In the genomic region with DNA sequence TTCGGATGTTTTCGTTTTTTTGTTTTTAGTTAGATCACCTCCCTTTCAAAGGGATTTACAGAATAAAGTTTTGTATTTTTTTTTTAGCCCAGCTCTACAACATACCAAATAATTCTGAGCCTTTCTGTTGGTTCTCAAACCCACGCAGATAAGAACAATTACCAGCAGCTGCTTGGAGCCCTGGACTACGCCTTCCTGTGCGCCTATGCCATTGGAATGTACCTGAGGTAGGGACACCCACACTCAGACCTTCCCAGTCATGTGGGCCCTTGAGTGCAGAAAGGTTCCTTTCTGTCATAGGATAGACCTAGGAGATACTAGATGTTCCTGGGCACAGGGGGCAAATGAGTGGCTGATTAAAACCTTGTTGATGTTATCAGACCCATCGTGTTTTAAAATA, we compare ENCODE assay signal across 18 mouse cellular contexts. TPM values are rescaled to one million over a fixed set of nuclear protein-coding genes. Genes with fewer than 3 reads are reported as not detected.
DNase-seq lines count a peak whose midpoint lies in the region; ATAC-seq and TF ChIP-seq lines count a peak whose summit lies in the region.
"Had no signal": no experiment of that assay in that cellular context is flagged by ENCODE, and none has a peak within 500 bp of the region (broad histone marks: within the 10 kb centered on the region; RNA-seq: fewer than 3 reads in every experiment).

No protein-coding gene starts in this region.

- TF ChIP-seq EP300 in lung, postnatal 0 days (IDR thresholded peaks at IDR 0.05) = peak; percentile 90

- no peak overlapping the region for H3K4me2 ChIP-seq in heart, embryonic 16.5 days (ENCODE audit: low read depth, low read length)
- H3K4me2 ChIP-seq in lung, postnatal 0 days (replicated peaks; ENCODE audit: low read depth, low read length) = no peak overlapping the region
- H3K4me2 ChIP-seq in stomach, embryonic 16.5 days (ENCODE audit: low read depth, low read length) = no peak overlapping the region
- no peak overlapping the region for H3K4me2 ChIP-seq in hindbrain, embryonic 12.5 days (replicated peaks)
- H3K4me2 ChIP-seq: embryonic facial prominence, embryonic 13.5 days; forebrain, embryonic 12.5 days; heart, embryonic 12.5 days; hindbrain, embryonic 15.5 days had no signal

- TF ChIP-seq CTCF in lung, postnatal 0 days (IDR thresholded peaks at IDR 0.05) = no peak

- intact Hi-C loops in heart, postnatal 10 days (cut with DNase I) = no loop called here

- H3K27ac ChIP-seq in heart, embryonic 16.5 days (ENCODE audit: low read length) = peak overlapping the region; percentile 71
- H3K27ac ChIP-seq in lung, postnatal 0 days (ENCODE audit: low read length) = peak overlapping the region; percentile 78
- peak overlapping the region; percentile 53 for H3K27ac ChIP-seq in stomach, embryonic 16.5 days (ENCODE audit: low read length)
- no peak overlapping the region for H3K27ac ChIP-seq in hindbrain, embryonic 12.5 days
- H3K27ac ChIP-seq: embryonic facial prominence, embryonic 13.5 days; forebrain, embryonic 12.5 days had no signal

- WGBS in heart, embryonic 16.5 days = 49% methylated on average over 6 of the region's 6 CpGs
- 37% methylated on average over 6 of the region's 6 CpGs for WGBS in lung, postnatal 0 days
- WGBS in stomach, embryonic 16.5 days = 62% methylated on average over 6 of the region's 6 CpGs
- WGBS in hindbrain, embryonic 12.5 days = 80% methylated on average over 6 of the region's 6 CpGs

- no peak overlapping the region for H3K4me3 ChIP-seq in heart, embryonic 16.5 days (ENCODE audit: low read length)
- no peak overlapping the region for H3K4me3 ChIP-seq in lung, postnatal 0 days (ENCODE audit: low read depth, low read length)
- H3K4me3 ChIP-seq in stomach, embryonic 16.5 days (replicated peaks; ENCODE audit: low read length) = no peak overlapping the region
- H3K4me3 ChIP-seq in hindbrain, embryonic 12.5 days = no peak overlapping the region
- H3K4me3 ChIP-seq: embryonic facial prominence, embryonic 13.5 days; forebrain, embryonic 12.5 days; heart, embryonic 12.5 days; hindbrain, embryonic 10.5 days; hindbrain, embryonic 15.5 days had no signal

- H3K27me3 ChIP-seq in heart, embryonic 16.5 days (ENCODE audit: control insufficient read depth, insufficient read depth, low read length) = no peaks in the 10 kb centered on the region
- H3K27me3 ChIP-seq in lung, postnatal 0 days (replicated peaks; ENCODE audit: insufficient read depth, low read length) = no peaks in the 10 kb centered on the region
- H3K27me3 ChIP-seq in stomach, embryonic 16.5 days (ENCODE audit: control insufficient read depth, insufficient read depth, low read length) = no peaks in the 10 kb centered on the region
- H3K27me3 ChIP-seq in hindbrain, embryonic 12.5 days = 0 out of 2 replicates have a peak, but pooled peaks cover 4% of the 10 kb centered on the region
- H3K27me3 ChIP-seq: embryonic facial prominence, embryonic 13.5 days; forebrain, embryonic 12.5 days had no signal

- no peak for DNase-seq in heart, postnatal 10 days
- peak; percentile 65 for DNase-seq in lung, postnatal 0 days (ENCODE audit: low spot score)
- DNase-seq in lung, postnatal 10 days = no peak
- DNase-seq: adrenal gland, adult 2 months; adrenal gland, postnatal 25 days; cerebellum, adult 18-20 months; cerebellum, adult 9-11 months; cerebellum, postnatal 36 days; gastrocnemius, postnatal 10 days had no signal

- H3K9me3 ChIP-seq in heart, embryonic 16.5 days (replicated peaks; ENCODE audit: control insufficient read depth, low read length) = no peaks in the 10 kb centered on the region
- H3K9me3 ChIP-seq in lung, postnatal 0 days (ENCODE audit: low read length) = no peaks in the 10 kb centered on the region
- H3K9me3 ChIP-seq in stomach, embryonic 16.5 days (replicated peaks; ENCODE audit: control insufficient read depth, low read length) = no peaks in the 10 kb centered on the region
- H3K9me3 ChIP-seq in hindbrain, embryonic 12.5 days (replicated peaks) = no peaks in the 10 kb centered on the region
- H3K9me3 ChIP-seq: embryonic facial prominence, embryonic 13.5 days; forebrain, embryonic 12.5 days; heart, embryonic 12.5 days; hindbrain, embryonic 10.5 days; hindbrain, embryonic 15.5 days had no signal

- peaks cover 14% of the 10 kb centered on the region for H3K4me1 ChIP-seq in heart, embryonic 16.5 days (ENCODE audit: control insufficient read depth, insufficient read depth, low read length)
- no peaks in the 10 kb centered on the region; the same call in 1 of the 2 replicates for H3K4me1 ChIP-seq in lung, postnatal 0 days (ENCODE audit: insufficient read depth, low read depth, low read length)
- H3K4me1 ChIP-seq in stomach, embryonic 16.5 days (ENCODE audit: control insufficient read depth, insufficient read depth, low read length) = peaks cover 10% of the 10 kb centered on the region
- peaks cover 24% of the 10 kb centered on the region for H3K4me1 ChIP-seq in hindbrain, embryonic 12.5 days
- H3K4me1 ChIP-seq: embryonic facial prominence, embryonic 13.5 days had no signal

- no peak for ATAC-seq in heart, embryonic 16.5 days (replicated peaks; ENCODE audit: extremely low read depth, insufficient read depth, low FRiP score)
- peak; percentile 86 for ATAC-seq in lung, postnatal 0 days
- ATAC-seq in stomach, embryonic 16.5 days (ENCODE audit: insufficient read depth, low FRiP score) = no peak
- ATAC-seq in hindbrain, embryonic 12.5 days (ENCODE audit: low FRiP score) = no peak
- ATAC-seq: forebrain, embryonic 16.5 days had no signal

- H3K9ac ChIP-seq in heart, embryonic 16.5 days (ENCODE audit: low read length) = no peak overlapping the region; the same call in 1 of the 2 replicates
- no peak overlapping the region for H3K9ac ChIP-seq in lung, postnatal 0 days (replicated peaks; ENCODE audit: low read depth)
- H3K9ac ChIP-seq in stomach, embryonic 16.5 days (ENCODE audit: low read length) = no peak overlapping the region
- H3K9ac ChIP-seq in hindbrain, embryonic 12.5 days = no peak overlapping the region
- H3K9ac ChIP-seq: forebrain, embryonic 12.5 days; hindbrain, embryonic 15.5 days had no signal

- 0 out of 2 replicates have a peak, but pooled peaks cover 2% of the 10 kb centered on the region for H3K36me3 ChIP-seq in heart, embryonic 16.5 days (ENCODE audit: control insufficient read depth, insufficient read depth)
- no peaks in the 10 kb centered on the region for H3K36me3 ChIP-seq in lung, postnatal 0 days (ENCODE audit: insufficient read depth, low read length)
- no peaks in the 10 kb centered on the region for H3K36me3 ChIP-seq in stomach, embryonic 16.5 days (ENCODE audit: control insufficient read depth, insufficient read depth, low read length)
- no peaks in the 10 kb centered on the region for H3K36me3 ChIP-seq in hindbrain, embryonic 12.5 days
- H3K36me3 ChIP-seq: embryonic facial prominence, embryonic 13.5 days; forebrain, embryonic 12.5 days; heart, embryonic 12.5 days; hindbrain, embryonic 15.5 days had no signal

RNA-seq across cellular contexts. Expression of a gene that starts 29.4 kb away (rescaled TPM):
- polyA plus RNA-seq in heart, embryonic 16.5 days (2015; fragmentation: Nextera tagmentation; extraction: Ambion mirVana) = 10.0 and 10.5 TPM in 2 replicates
- total RNA-seq in heart, postnatal 10 days (2021) = 10 to 100 TPM; 10.6 TPM
- polyA plus RNA-seq in lung, postnatal 0 days (2015; fragmentation: Nextera tagmentation; extraction: Ambion mirVana) = 25.2 and 33.9 TPM in 2 replicates
- 16.1 and 22.5 TPM in 2 replicates for polyA plus RNA-seq in stomach, embryonic 16.5 days (2015; fragmentation: Nextera tagmentation; extraction: Ambion mirVana)
- polyA plus RNA-seq in hindbrain, embryonic 12.5 days (2016; fragmentation: Nextera tagmentation; extraction: Ambion mirVana) = 15.5 and 15.8 TPM in 2 replicates

RNA-seq across cellular contexts. Expression of a gene that starts 38.8 kb away (rescaled TPM):
- 3.5 and 4.0 TPM in 2 replicates for polyA plus RNA-seq in heart, embryonic 16.5 days (2015; fragmentation: Nextera tagmentation; extraction: Ambion mirVana)
- 1 to 10 TPM; 1.2 to 1.7 TPM for total RNA-seq in heart, postnatal 10 days (2021)
- 21.4 and 25.2 TPM in 2 replicates for polyA plus RNA-seq in lung, postnatal 0 days (2015; fragmentation: Nextera tagmentation; extraction: Ambion mirVana)
- polyA plus RNA-seq in stomach, embryonic 16.5 days (2015; fragmentation: Nextera tagmentation; extraction: Ambion mirVana) = 1.5 and 2.5 TPM in 2 replicates
- polyA plus RNA-seq in hindbrain, embryonic 12.5 days (2016; fragmentation: Nextera tagmentation; extraction: Ambion mirVana) = 6.9 and 8.2 TPM in 2 replicates
